Mouse (Mus musculus) c-Kit-negative CD71-positive TER-119-positive erythroid progenitor cells, embryonic 14.5 days (primary cell): ENCODE measurements around the gene C2cd5.

Source experiments
- DNase-seq: peaks from one replicate; pipeline ENCODE4 v3.0.0-alpha.2; 2013; ENCODE audit warnings: low read depth, low spot score

The C2cd5 gene

DNA sequence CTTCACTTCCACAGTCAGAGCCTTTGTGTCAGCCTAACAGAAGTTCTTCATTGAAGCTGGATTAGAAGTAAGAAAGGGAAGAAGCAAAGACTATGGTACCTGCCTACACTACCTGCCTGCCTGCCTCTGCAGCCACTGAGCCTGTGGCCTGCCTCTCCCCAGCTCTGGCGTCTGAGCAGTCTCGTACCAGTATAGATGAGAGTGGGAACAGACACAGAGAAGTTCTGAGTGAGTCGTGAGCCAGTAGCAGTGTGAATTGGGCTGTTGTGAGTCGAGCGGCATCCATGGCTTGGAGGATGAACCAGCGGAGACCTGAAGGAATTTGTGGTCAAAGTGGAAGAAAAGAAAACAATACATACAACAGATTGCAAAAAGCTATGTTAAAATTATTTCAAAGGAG is 26.5 kb downstream of the C2cd5 start:
- no peak for DNase-seq

DNA sequence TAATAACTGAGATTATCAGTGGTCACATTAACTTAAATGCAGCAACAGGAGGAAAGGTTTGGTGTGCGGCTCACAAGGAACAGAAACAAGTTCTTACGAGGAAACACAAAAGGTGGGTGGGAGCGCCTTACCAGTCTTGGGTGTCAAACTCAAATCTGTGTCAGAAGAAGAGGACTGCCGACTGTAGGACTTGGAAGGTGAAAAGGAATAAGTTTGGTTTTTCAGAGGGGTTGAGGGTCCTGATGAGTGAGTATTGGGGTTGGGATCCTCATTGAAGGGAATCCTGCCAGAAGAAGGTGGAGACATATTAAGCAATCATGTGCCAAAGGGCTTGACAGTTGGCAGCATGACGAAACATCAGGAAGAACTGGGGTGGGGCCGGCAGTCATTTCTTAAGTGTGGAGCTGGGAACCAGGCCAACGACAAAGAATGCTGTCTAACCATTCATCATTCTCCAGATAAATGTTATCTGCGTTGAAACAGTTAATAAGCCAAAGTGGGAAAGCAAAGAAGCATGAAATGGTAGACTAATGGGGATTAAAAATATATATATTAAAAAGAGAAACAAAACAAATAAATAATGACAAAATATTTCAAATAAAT is 27.4 kb downstream of the C2cd5 start:
- no peak for DNase-seq

GRCm38 (mm10) chr6:143070736-143071135 is 29.2 kb downstream of the C2cd5 start:
- no peak for DNase-seq

DNA sequence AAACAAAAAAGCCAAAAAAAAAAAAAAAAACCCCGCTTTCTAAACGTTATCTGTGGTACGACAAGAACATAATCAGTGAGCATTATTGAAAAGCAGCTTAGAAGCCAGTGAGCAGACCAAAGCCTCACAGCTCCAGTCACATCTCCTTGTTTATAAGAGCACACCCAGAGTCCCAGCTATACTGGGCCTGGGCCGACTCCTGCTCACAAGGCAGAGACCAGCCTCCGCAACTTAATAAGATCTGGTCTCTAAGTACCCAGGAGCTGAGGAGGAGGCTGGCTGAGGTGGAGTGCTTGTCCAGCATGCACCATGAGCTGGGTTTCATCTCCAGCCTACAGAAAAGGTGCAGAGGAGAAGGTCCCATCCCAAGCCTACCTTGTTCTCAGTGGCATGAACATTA is 29.9 kb downstream of the C2cd5 start:
- no peak for DNase-seq

DNA sequence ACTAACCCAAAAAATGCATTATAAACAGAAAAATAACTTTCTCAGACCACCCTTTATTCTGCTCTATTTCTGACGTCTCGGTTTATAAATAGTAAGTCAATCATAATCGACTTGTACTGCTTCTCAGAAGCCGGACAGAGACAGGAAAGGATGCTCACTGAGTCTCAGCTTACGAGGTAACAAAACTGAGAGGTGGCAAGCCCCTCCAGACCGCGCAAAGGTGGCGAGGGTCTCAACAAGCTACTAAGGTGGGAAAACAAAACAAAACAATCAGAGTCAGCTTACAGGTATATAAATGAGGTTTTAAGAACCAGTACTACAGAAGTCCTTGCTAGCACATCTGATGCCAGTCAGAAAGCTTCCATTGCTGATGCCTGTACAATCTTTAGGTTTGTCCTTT is 30.3 kb downstream of the C2cd5 start:
- DNase-seq, result no peak

DNA sequence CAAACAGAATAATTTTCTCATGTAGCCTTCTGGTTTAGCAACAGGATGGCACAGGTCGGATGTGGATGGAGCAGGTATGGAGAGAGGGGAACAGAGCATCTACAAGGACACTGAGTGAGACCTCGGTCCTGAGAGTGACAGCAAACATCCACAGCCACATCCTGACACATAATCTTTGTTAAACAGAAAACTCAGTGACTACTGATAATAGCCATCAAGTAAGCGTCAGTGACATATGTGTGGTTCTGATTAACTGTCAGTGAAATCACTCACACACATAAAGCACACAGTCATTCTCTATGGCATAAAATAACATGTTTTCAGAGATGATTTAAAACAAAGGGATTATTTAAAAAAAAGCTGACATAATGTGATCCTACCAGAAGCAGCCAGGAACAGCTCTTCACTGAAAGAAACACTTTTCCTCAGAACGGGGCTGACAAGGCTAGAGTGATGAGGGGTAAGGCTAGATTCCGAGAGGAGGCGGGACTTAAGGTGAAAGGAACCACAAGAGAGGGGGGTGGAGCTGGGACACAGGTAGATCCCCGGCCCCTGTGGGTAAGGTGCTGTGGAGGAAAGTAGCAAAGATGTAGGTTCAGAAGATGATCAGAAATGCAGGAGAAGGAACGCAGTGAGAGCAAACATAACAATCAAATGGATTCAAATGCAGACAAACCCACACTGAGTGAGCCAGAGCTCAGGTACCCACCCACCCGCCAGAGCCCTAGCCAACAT is 31.6 kb downstream of the C2cd5 start:
- peak; percentile 85 for DNase-seq

GRCm38 (mm10) chr6:143067654-143068053 is 32.3 kb downstream of the C2cd5 start:
- no peak for DNase-seq

GRCm38 (mm10) chr6:143066859-143067258 is 33.1 kb downstream of the C2cd5 start:
- peak; percentile 17 for DNase-seq

DNA sequence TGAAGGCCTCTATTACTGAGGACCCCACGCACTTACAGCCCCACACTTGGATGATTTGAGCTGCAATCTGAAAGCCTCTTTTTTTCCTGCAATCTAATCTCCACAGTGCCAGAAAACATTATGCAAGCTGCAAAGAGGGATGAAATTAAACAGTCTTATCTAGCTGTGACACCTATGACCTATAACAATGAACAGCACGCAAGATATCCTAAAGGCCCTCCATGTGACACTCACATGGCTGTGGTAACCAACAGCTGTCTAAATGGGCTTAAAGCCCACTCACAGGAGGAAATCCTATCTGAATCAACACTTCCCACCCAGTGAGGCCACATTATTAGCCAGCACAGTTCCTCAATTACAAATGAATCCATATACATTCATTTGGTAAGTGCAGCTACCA is 35.9 kb downstream of the C2cd5 start:
- DNase-seq, result no peak

DNA sequence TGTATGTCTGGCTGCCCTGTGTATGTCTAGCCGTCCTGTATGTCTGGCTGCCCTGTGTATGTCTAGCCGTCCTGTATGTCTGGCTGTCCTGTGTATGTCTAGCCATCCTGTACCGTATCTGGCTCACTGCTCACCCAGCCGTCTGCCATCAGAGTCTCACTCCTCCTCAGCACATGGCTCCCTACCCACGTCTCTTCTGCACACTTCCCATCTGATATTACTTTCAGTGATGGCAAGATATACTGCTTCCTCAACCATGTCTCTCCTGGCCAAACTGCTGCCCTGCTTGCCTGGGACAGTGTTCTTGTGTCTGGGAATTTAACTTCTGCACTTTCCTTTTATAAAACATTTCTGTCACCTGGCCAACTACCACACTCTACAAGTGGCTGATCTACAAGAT is 42.3 kb downstream of the C2cd5 start:
- no peak for DNase-seq

GRCm38 (mm10) chr6:143051566-143051965 is 48.4 kb downstream of the C2cd5 start:
- no peak for DNase-seq

- no peak for DNase-seq
These were observed 50.0 kb downstream of the C2cd5 start for GRCm38 (mm10) chr6:143049791-143050555.

GRCm38 (mm10) chr6:143049117-143049516 is 50.8 kb downstream of the C2cd5 start:
- no peak for DNase-seq

DNA sequence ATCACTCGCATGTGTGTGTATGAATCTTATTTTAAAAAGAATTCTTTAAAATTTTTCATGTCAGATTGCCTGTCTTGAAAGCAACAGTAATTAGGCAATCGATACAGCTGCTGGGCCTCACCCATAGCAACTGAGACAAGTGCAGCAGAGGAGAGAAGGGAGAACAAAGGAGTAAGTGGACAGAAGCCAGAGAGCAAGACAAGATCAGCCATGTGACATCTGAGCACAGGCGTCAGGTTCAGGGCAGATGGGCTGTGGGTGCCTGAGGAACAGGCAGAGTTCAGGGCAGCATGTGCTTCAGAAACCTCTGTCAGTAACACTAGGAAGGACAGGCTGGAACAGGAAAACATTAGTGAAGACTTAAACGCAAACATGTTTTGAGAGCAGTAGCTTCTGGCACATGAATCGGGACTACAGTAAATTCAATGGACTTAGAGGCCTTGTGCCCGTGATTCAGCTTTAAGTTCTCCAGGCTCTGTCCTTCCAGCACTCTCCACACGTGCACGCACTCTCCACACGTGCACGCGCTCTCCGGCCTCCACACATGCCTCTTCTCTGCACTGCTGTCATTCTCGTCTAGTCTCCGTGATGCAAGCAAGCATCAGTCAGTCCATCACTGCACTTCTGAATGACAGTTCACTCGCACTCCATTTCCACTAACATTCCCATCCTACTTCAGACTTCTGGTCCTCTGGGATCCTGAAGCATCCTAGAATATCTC is 52.2 kb downstream of the C2cd5 start:
- DNase-seq, result no peak

DNA sequence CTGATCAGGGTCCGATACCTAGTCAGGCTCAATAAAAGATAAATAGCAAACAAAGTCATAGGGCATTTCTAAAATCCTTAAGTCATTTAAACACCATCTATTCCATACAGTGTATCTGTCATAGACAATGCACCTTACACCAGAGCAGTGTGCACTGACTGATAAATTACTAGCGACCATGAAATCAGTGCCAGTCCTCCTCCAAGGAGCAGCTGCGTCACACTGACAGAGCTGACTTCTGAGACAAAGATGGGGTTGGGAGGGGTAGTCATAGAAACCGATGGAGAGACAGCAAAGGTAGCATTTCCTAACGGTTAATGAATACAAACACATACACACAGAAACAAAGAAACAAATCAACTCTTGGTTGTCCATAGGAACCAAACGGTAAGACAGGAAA is 58.4 kb downstream of the C2cd5 start:
- no peak for DNase-seq

DNA sequence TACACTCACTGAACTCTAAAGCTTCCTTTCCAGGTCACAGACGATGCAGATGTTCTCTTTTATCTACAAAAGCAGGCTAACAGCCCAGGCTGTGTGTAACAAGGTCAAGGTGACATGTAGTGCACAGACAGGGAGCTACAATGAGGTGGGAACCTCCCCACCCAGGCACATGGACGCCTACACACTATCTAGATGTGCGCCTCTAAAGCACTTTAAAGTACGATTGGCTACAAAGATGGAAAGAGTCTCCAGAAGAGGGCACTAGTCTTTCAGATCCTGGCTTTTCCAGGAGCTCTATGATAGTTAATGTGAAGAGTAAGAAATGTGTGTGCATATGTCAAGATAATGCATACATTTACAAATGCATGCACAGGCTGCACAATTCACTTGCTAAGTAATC is 64.7 kb downstream of the C2cd5 start:
- no peak for DNase-seq

DNA sequence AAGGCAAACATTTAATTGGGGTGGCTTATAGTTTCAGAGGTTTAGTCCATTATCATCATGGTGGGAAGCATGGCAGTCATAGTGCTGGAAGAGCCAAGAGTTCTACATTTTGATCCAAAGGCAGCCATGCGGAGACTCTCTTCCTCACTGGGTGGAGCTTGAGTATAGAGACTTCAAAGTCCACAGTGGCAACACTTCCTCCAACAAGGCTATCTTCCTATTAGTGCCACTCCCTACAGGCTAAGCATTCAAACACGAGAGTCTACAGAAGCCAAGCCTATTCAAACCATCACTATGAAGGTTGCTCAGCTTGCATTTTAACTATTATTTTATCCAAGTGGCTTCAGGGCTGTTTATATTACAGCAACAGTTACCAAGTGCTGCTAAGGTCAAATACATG is 65.4 kb downstream of the C2cd5 start:
- no peak for DNase-seq

DNA sequence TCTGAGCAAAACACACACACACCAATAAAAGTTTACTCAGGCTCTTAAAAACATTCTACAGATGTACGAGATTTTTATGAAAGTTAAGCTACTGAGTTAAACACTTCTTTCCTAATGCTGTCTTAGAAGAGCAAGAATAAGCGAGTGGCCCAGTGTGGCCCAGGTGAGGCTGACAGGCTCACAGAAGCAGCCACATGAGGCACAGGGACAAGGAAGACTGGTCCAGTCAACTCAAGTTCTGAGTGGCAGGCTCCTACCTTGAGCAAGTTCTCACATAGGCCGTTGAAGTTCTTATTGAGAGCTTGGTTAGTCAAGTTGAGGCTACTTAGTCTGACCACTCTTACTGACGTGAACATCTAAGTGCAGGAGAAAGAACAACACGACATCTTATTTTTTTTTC is 69.4 kb downstream of the C2cd5 start:
- no peak for DNase-seq

DNA sequence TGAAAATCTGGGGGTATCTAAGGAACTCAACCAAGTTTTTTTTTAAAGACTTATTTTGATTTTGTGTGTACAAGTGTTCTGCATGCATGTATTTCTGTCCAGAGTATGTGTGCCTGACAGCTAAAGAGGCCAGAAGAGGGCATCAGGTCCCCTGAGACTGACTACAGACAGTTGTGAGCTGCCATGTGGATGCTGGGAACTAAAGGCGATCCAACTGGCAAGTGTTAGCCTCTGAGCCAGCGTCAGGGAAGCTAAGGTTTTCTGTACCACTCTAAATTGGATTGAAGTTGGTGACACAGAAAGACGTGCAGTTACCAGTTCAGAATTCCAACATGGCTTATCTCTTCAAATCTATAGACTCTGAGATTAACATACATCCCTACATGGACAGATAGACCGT is 72.0 kb downstream of the C2cd5 start:
- no peak for DNase-seq

- no peak for DNase-seq
These were observed 72.5 kb downstream of the C2cd5 start for GRCm38 (mm10) chr6:143027402-143027801.

GRCm38 (mm10) chr6:143023691-143024090 is 76.2 kb downstream of the C2cd5 start:
- DNase-seq, result no peak

GRCm38 (mm10) chr6:143021756-143022155 is 78.2 kb downstream of the C2cd5 start:
- no peak for DNase-seq
